Mouse (Mus musculus): ENCODE measurements around the gene Gm20696. TPM values are rescaled to one million over a fixed set of nuclear protein-coding genes. Genes with fewer than 3 reads are reported as not detected.

Gm20696 gene
- total and polyA plus RNA-seq, 2 experiments from 2014 or later, result 2.5 to 3.6 TPM

- WGBS, result 60% methylated on average over 2 of the region's 2 CpGs
- H3K9ac ChIP-seq (replicated peaks; ENCODE audit: low read length), result no peak overlapping the region
- H3K4me3 ChIP-seq (ENCODE audit: low read length), result no peak overlapping the region
- TF ChIP-seq CTCF (IDR thresholded peaks at IDR 0.05; ENCODE audit: low read depth), result no peak
- ATAC-seq (no peak), DNase-seq (ENCODE audit: low spot score) (no peak)
- no peaks in the 10 kb centered on the region for H3K9me3 ChIP-seq (ENCODE audit: low read length)
- H3K27ac ChIP-seq, result no peak overlapping the region
- H3K36me3 ChIP-seq (ENCODE audit: insufficient read depth, low read length), result no peaks in the 10 kb centered on the region
- no peaks in the 10 kb centered on the region for H3K4me1 ChIP-seq (ENCODE audit: insufficient read depth, low read length)
- no peaks in the 10 kb centered on the region for H3K27me3 ChIP-seq (ENCODE audit: insufficient read depth, low read length)
- H3K4me2 ChIP-seq (ENCODE audit: low read depth, low read length), result no peak overlapping the region
These were observed 312.3 kb downstream of the Gm20696 start for GRCm38 (mm10) chr6:99354338-99354737.

GRCm38 (mm10) chr6:99353441-99353840 lies 313.2 kb downstream of the Gm20696 start:
- H3K36me3 ChIP-seq (ENCODE audit: insufficient read depth, low read length), result no peaks in the 10 kb centered on the region
- H3K9ac ChIP-seq (replicated peaks; ENCODE audit: low read length), result no peak overlapping the region
- H3K4me2 ChIP-seq (ENCODE audit: low read depth, low read length), result no peak overlapping the region
- no peak overlapping the region for H3K4me3 ChIP-seq (ENCODE audit: low read length)
- WGBS, result 89% methylated on average over 2 of the region's 2 CpGs
- H3K4me1 ChIP-seq (ENCODE audit: insufficient read depth, low read length), result no peaks in the 10 kb centered on the region
- H3K27me3 ChIP-seq (ENCODE audit: insufficient read depth, low read length), result no peaks in the 10 kb centered on the region
- H3K27ac ChIP-seq, result no peak overlapping the region
- DNase-seq (ENCODE audit: low spot score) (no peak), ATAC-seq (no peak)
- no peaks in the 10 kb centered on the region for H3K9me3 ChIP-seq (ENCODE audit: low read length)
- TF ChIP-seq CTCF (IDR thresholded peaks at IDR 0.05; ENCODE audit: low read depth), result no peak

DNA sequence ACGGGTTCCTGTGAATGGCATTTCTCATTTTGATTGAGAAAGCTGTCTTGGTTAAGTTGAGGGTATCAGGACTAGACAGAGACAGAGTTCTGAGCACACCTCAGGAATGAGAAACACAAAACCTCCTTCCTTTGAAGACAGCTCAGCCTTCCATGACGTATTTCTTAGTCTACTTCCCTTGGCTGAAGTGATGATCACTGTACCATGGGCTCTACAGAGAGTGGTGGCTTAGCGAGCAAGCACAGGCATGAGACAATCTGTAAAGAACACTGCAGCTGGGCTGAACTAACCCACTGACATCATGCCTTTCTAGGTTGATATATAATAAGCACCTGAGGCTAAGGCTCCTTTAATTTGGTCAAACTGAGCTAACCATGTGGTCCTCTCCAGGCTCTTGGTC lies 316.0 kb downstream of the Gm20696 start:
- Histone ChIP-seq H3K4me1 (ENCODE audit: insufficient read depth, low read length) (no peaks in the 10 kb centered on the region), H3K27ac (no peak overlapping the region), H3K36me3 (ENCODE audit: insufficient read depth, low read length) (no peaks in the 10 kb centered on the region), H3K4me3 (ENCODE audit: low read length) (no peak overlapping the region), H3K9me3 (ENCODE audit: low read length) (no peaks in the 10 kb centered on the region), H3K4me2 (ENCODE audit: low read depth, low read length) (no peak overlapping the region), H3K9ac (replicated peaks; ENCODE audit: low read length) (no peak overlapping the region), H3K27me3 (ENCODE audit: insufficient read depth, low read length) (no peaks in the 10 kb centered on the region)
- 87% methylated on average over 3 of the region's 3 CpGs for WGBS
- ATAC-seq (no peak), DNase-seq (ENCODE audit: low spot score) (no peak)
- TF ChIP-seq CTCF (IDR thresholded peaks at IDR 0.05; ENCODE audit: low read depth), result no peak

DNA sequence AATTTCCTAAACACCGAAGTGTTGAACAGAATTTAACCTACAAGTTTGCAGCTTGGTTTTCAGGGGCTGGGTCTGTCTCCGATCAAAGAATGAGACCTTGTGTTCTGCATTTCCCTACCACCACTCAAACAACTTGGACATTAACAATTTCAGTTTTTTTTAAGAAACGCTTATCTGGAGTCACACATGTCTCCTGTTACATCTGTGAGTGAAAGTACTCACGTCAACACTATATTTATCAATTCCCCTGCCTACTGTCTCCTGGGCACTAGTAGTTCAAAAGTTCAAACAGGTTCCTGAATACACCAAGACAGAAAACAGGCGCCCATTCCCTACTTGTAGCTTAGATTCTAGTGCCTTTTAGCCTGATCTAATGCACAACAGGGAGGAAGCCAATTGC lies 316.4 kb downstream of the Gm20696 start:
- DNase-seq (ENCODE audit: low spot score) (no peak), ATAC-seq (no peak)
- 88% methylated on average over 5 of the region's 5 CpGs for WGBS
- Histone ChIP-seq H3K36me3 (ENCODE audit: insufficient read depth, low read length) (no peaks in the 10 kb centered on the region), H3K4me3 (ENCODE audit: low read length) (no peak overlapping the region), H3K9me3 (ENCODE audit: low read length) (no peaks in the 10 kb centered on the region), H3K4me2 (ENCODE audit: low read depth, low read length) (no peak overlapping the region), H3K27ac (no peak overlapping the region), H3K4me1 (ENCODE audit: insufficient read depth, low read length) (no peaks in the 10 kb centered on the region), H3K27me3 (ENCODE audit: insufficient read depth, low read length) (no peaks in the 10 kb centered on the region), H3K9ac (replicated peaks; ENCODE audit: low read length) (no peak overlapping the region)
- TF ChIP-seq CTCF (IDR thresholded peaks at IDR 0.05; ENCODE audit: low read depth), result no peak

GRCm38 (mm10) chr6:99347836-99348235 lies 318.8 kb downstream of the Gm20696 start:
- DNase-seq (ENCODE audit: low spot score) (no peak), ATAC-seq (no peak)
- Histone ChIP-seq H3K4me3 (ENCODE audit: low read length) (no peak overlapping the region), H3K36me3 (ENCODE audit: insufficient read depth, low read length) (no peaks in the 10 kb centered on the region), H3K9ac (replicated peaks; ENCODE audit: low read length) (no peak overlapping the region), H3K27ac (no peak overlapping the region), H3K9me3 (ENCODE audit: low read length) (no peaks in the 10 kb centered on the region), H3K4me2 (ENCODE audit: low read depth, low read length) (no peak overlapping the region), H3K27me3 (ENCODE audit: insufficient read depth, low read length) (no peaks in the 10 kb centered on the region), H3K4me1 (ENCODE audit: insufficient read depth, low read length) (no peaks in the 10 kb centered on the region)
- no peak for TF ChIP-seq CTCF (IDR thresholded peaks at IDR 0.05; ENCODE audit: low read depth)
- 24% methylated on average over 10 of the region's 10 CpGs for WGBS

- TF ChIP-seq CTCF (IDR thresholded peaks at IDR 0.05; ENCODE audit: low read depth), result no peak
- H3K36me3 ChIP-seq (ENCODE audit: insufficient read depth, low read length), result no peaks in the 10 kb centered on the region
- H3K4me2 ChIP-seq (ENCODE audit: low read depth, low read length), result no peak overlapping the region
- no peaks in the 10 kb centered on the region for H3K9me3 ChIP-seq (ENCODE audit: low read length)
- H3K4me3 ChIP-seq (ENCODE audit: low read length), result no peak overlapping the region
- 95% methylated on average over 7 of the region's 7 CpGs for WGBS
- H3K27ac ChIP-seq, result no peak overlapping the region
- no peak overlapping the region for H3K9ac ChIP-seq (replicated peaks; ENCODE audit: low read length)
- no peak for ATAC-seq
- H3K27me3 ChIP-seq (ENCODE audit: insufficient read depth, low read length), result no peaks in the 10 kb centered on the region
- H3K4me1 ChIP-seq (ENCODE audit: insufficient read depth, low read length), result no peaks in the 10 kb centered on the region
- DNase-seq (ENCODE audit: low spot score), result no peak
These were observed 321.6 kb downstream of the Gm20696 start for GRCm38 (mm10) chr6:99344966-99345365.

GRCm38 (mm10) chr6:99344357-99344756 lies 322.2 kb downstream of the Gm20696 start:
- Histone ChIP-seq H3K4me3 (ENCODE audit: low read length) (no peak overlapping the region), H3K9ac (replicated peaks; ENCODE audit: low read length) (no peak overlapping the region), H3K9me3 (ENCODE audit: low read length) (no peaks in the 10 kb centered on the region), H3K4me1 (ENCODE audit: insufficient read depth, low read length) (no peaks in the 10 kb centered on the region), H3K27ac (no peak overlapping the region), H3K27me3 (ENCODE audit: insufficient read depth, low read length) (no peaks in the 10 kb centered on the region), H3K4me2 (ENCODE audit: low read depth, low read length) (no peak overlapping the region), H3K36me3 (ENCODE audit: insufficient read depth, low read length) (no peaks in the 10 kb centered on the region)
- WGBS, result 89% methylated on average over 3 of the region's 3 CpGs
- no peak for TF ChIP-seq CTCF (IDR thresholded peaks at IDR 0.05; ENCODE audit: low read depth)
- ATAC-seq, result no peak
- no peak for DNase-seq (ENCODE audit: low spot score)

Measured in hindbrain, postnatal 0 days (tissue).